8 mouse cellular contexts compared by ENCODE assay signal in genomic region chr17:25818851-25819780, GRCm38 (mm10). TPM values are rescaled to one million over a fixed set of nuclear protein-coding genes. Genes with fewer than 3 reads are reported as not detected.
DNase-seq lines count a peak whose midpoint lies in the region; ATAC-seq lines count a peak whose summit lies in the region.

No protein-coding gene starts in this region.

- intact Hi-C loops in gastrocnemius, postnatal 14 days (cut with DNase I; ENCODE audit: low total_unique reads), result no loop called here

- no peak for ATAC-seq in frontal cortex, adult (ENCODE audit: low TSS enrichment)

- peak; percentile 10 for DNase-seq in gastrocnemius, postnatal 14 days
- DNase-seq in gastrocnemius, adult 18-20 months (ENCODE audit: low spot score), result no peak
- peak; percentile 24 to 65 for DNase-seq in spleen, postnatal 4 days (ENCODE audit: low spot score in 2 of 2)
- no peak for DNase-seq in spleen, postnatal 10 days (ENCODE audit: low spot score in 2 of 2)
- peak; percentile 60 for DNase-seq in liver
- DNase-seq in left cerebral cortex, adult 8-10 months (ENCODE audit: low spot score in 2 of 2), result no peak
- no peak for DNase-seq in adrenal gland, postnatal 4 days (ENCODE audit: low spot score in 2 of 2)

RNA-seq across cellular contexts. Expression of gene Wdr24, which starts 4.3 kb away (rescaled TPM):
- 1 to 10 TPM; 9.1 to 9.2 TPM for total RNA-seq in gastrocnemius, postnatal 14 days (2021)
- 1 to 10 TPM; 9.6 to 9.8 TPM for total RNA-seq in gastrocnemius, adult 18-20 months (2021)
- 10 to 100 TPM; 22.1 to 28.5 (median 26.8) TPM for total RNA-seq in left cerebral cortex, adult 8-10 months (2022)
- total RNA-seq in adrenal gland, postnatal 4 days (2021), result 10 to 100 TPM; 27.8 to 31.0 TPM

RNA-seq across cellular contexts. Expression of gene Jmjd8, which starts 9.6 kb away (rescaled TPM):
- total RNA-seq in gastrocnemius, postnatal 14 days (2021), result 10 to 100 TPM; 20.3 to 23.6 TPM
- 10 to 100 TPM; 12.6 to 14.2 TPM for total RNA-seq in gastrocnemius, adult 18-20 months (2021)
- total RNA-seq in left cerebral cortex, adult 8-10 months (2022), result 10 to 100 TPM; 52.6 to 63.8 (median 56.4) TPM
- 10 to 100 TPM; 72.9 to 81.8 TPM for total RNA-seq in adrenal gland, postnatal 4 days (2021)

RNA-seq across cellular contexts. Expression of gene Fbxl16, which starts 10.2 kb away (rescaled TPM):
- 1 to 10 TPM in 1 of 2 experiments, under 1 TPM in 1; 0.95 to 2.2 TPM for total RNA-seq in gastrocnemius, postnatal 14 days (2021)
- total RNA-seq in gastrocnemius, adult 18-20 months (2021), result under 1 TPM; 0.62 to 0.91 TPM
- 100 to 1,000 TPM; 603 to 725 (median 681) TPM for total RNA-seq in left cerebral cortex, adult 8-10 months (2022)
- 10 to 100 TPM; 24.8 to 26.9 TPM for total RNA-seq in adrenal gland, postnatal 4 days (2021)

RNA-seq across cellular contexts. Expression of gene Stub1, which starts 14.1 kb away (rescaled TPM):
- total RNA-seq in gastrocnemius, postnatal 14 days (2021), result 10 to 100 TPM; 80.2 to 81.3 TPM
- total RNA-seq in gastrocnemius, adult 18-20 months (2021), result 10 to 100 TPM; 88.4 to 92.9 TPM
- total RNA-seq in left cerebral cortex, adult 8-10 months (2022), result 100 to 1,000 TPM; 168 to 175 (median 172) TPM
- total RNA-seq in adrenal gland, postnatal 4 days (2021), result 100 to 1,000 TPM; 210 to 213 TPM

RNA-seq across cellular contexts. Expression of gene Rhbdl1, which starts 18.0 kb away (rescaled TPM):
- total RNA-seq in gastrocnemius, postnatal 14 days (2021), result 10 to 100 TPM; 11.7 to 12.0 TPM
- 10 to 100 TPM; 10.7 to 14.7 TPM for total RNA-seq in gastrocnemius, adult 18-20 months (2021)
- total RNA-seq in left cerebral cortex, adult 8-10 months (2022), result 10 to 100 TPM; 32.6 to 42.3 (median 37.5) TPM
- total RNA-seq in adrenal gland, postnatal 4 days (2021), result 10 to 100 TPM; 19.3 to 21.4 TPM

Comparison
In these comparisons a context has a peak if more than half of its experiments do, and no peak if none do; other contexts are left out.
1. DNase-seq: peak in gastrocnemius, postnatal 14 days (single experiment), spleen, postnatal 4 days (2 of 2) and liver (single experiment); none in gastrocnemius, adult 18-20 months (single experiment), spleen, postnatal 10 days (0 of 2), left cerebral cortex, adult 8-10 months (0 of 2) and adrenal gland, postnatal 4 days (0 of 2).
2. RNA of gene Fbxl16, which starts 10.2 kb away (total RNA-seq): 603 to 725 TPM in left cerebral cortex, adult 8-10 months; 24.8 to 26.9 TPM in adrenal gland, postnatal 4 days, 0.95 to 2.2 TPM in gastrocnemius, postnatal 14 days and 0.62 to 0.91 TPM in gastrocnemius, adult 18-20 months; every median in the first group is over 10 times any median in the second.